Mouse (Mus musculus): Measurements from ENCODE around the gene Sdc3.
A peak's percentile ranks its signal among the peaks of the same experiment; 100 is the strongest.

The Sdc3 gene

GRCm38 (mm10) chr4:130794771-130795170 is 2.4 kb downstream of the Sdc3 start:
- no peak for DNase-seq

GRCm38 (mm10) chr4:130795970-130796369 is 3.6 kb downstream of the Sdc3 start:
- no peak for DNase-seq

- DNase-seq: peak; percentile 98
Measured at GRCm38 (mm10) chr4:130797201-130798051, 5.1 kb downstream of the Sdc3 start.

GRCm38 (mm10) chr4:130798416-130798815 is 6.1 kb downstream of the Sdc3 start:
- DNase-seq: peak; percentile 96

- DNase-seq: peak; percentile 97
Measured at GRCm38 (mm10) chr4:130799118-130799517, 6.8 kb downstream of the Sdc3 start.

- no peak for DNase-seq
Measured at GRCm38 (mm10) chr4:130799582-130799981, 7.2 kb downstream of the Sdc3 start.

GRCm38 (mm10) chr4:130800147-130800546 is 7.8 kb downstream of the Sdc3 start:
- DNase-seq: peak; percentile 97

GRCm38 (mm10) chr4:130801198-130801597 is 8.9 kb downstream of the Sdc3 start:
- DNase-seq: no peak

GRCm38 (mm10) chr4:130801624-130802329 is 9.4 kb downstream of the Sdc3 start:
- peak; percentile 98 for DNase-seq

GRCm38 (mm10) chr4:130803591-130803990 is 11.3 kb downstream of the Sdc3 start:
- DNase-seq: no peak

- peak; percentile 94 for DNase-seq
Measured at GRCm38 (mm10) chr4:130804292-130804691, 12.0 kb downstream of the Sdc3 start.

- DNase-seq: peak; percentile 97
Measured at GRCm38 (mm10) chr4:130804771-130805361, 12.5 kb downstream of the Sdc3 start.

- no peak for DNase-seq
Measured at GRCm38 (mm10) chr4:130805746-130806145, 13.4 kb downstream of the Sdc3 start.

GRCm38 (mm10) chr4:130806746-130807145 is 14.4 kb downstream of the Sdc3 start:
- DNase-seq: no peak

GRCm38 (mm10) chr4:130809784-130810183 is 17.4 kb downstream of the Sdc3 start:
- DNase-seq: no peak

- DNase-seq: no peak
Measured at GRCm38 (mm10) chr4:130810845-130811244, 18.5 kb downstream of the Sdc3 start.

- DNase-seq: no peak
Measured at GRCm38 (mm10) chr4:130811385-130811784, 19.0 kb downstream of the Sdc3 start.

- no peak for DNase-seq
Measured at GRCm38 (mm10) chr4:130813958-130814357, 21.6 kb downstream of the Sdc3 start.

- DNase-seq: no peak
Measured at GRCm38 (mm10) chr4:130814742-130815330, 22.5 kb downstream of the Sdc3 start.

- peak; percentile 95 for DNase-seq
Measured at GRCm38 (mm10) chr4:130815860-130816259, 23.5 kb downstream of the Sdc3 start.

- no peak for DNase-seq
Measured at GRCm38 (mm10) chr4:130819806-130820205, 27.5 kb downstream of the Sdc3 start.

GRCm38 (mm10) chr4:130820594-130821255 is 28.4 kb downstream of the Sdc3 start:
- DNase-seq: peak; percentile 98
